Mouse (Mus musculus) lung, adult 2 months (tissue): ENCODE results near the gene Cutc.

ENCODE experiments used
- CTCF ChIP-seq: fragments of 200-500 bp; IDR thresholded peaks from 2 replicates; pipeline ENCODE4 v1.5.1; 2011; ENCODE audit warnings: mild to moderate bottlenecking, low read length, control low read depth; ENCODE audit not compliant: insufficient read depth
- POLR2A ChIP-seq: fragments of 200-500 bp; IDR thresholded peaks from 2 replicates; pipeline ENCODE4 v1.6.1; 2011; ENCODE audit warnings: low read depth, mild to moderate bottlenecking, control low read depth, low read length, borderline replicate concordance; ENCODE audit errors: extremely low read depth

GRCm38 (mm10) chr19:43753226-43753835 lies 535 bp downstream of the Cutc start:
- TF ChIP-seq POLR2A = no peak
- peak; percentile 65 for TF ChIP-seq CTCF
